Mouse (Mus musculus) liver, embryonic 14.5 days (tissue): ENCODE measurements at regions not wholly inside any gene's neighbourhood (a gene's known extent, or its start where the extent isn't known, plus 50 kb on each side); places are given as distances from the start of the nearest gene placed in this dataset.

Experiments used
- ATAC-seq: fragments of 200-750 bp; cut with Nextera tagmentation; 2 replicates; pipeline ENCODE4 v1.8.0; 2017; ENCODE audit warnings: moderate number of reproducible peaks, mild to moderate bottlenecking, moderate library complexity; ENCODE audit not compliant: insufficient read depth
- DNase-seq, 3 experiments: peaks; one replicate each; pipeline ENCODE4 v3.0.0-alpha.2; 2012 to 2013; ENCODE audit warnings: low read depth in 3 of 3, low spot score in 3 of 3
- H3K27ac ChIP-seq: fragments of 300-500 bp; sonication (generic); 2 replicates; pipeline ENCODE4 v1.5.1; 2014; ENCODE audit warnings: moderate library complexity, mild to moderate bottlenecking, control low read depth, inconsistent platforms
- H3K27me3 ChIP-seq: fragments of 300-500 bp; sonication (generic); 2 replicates; pipeline ENCODE4 v1.6.1; 2014; ENCODE audit warnings: mild to moderate bottlenecking, low read length, moderate library complexity; ENCODE audit not compliant: control insufficient read depth, insufficient read depth
- H3K36me3 ChIP-seq: fragments of 300-500 bp; sonication (generic); replicated peaks from 2 replicates; pipeline ENCODE4 v1.6.1; 2014; ENCODE audit warnings: low read depth; ENCODE audit not compliant: control insufficient read depth, insufficient read depth
- H3K4me1 ChIP-seq, 2 experiments: fragments of 200-500 bp in 1 of 2; fragments of 300-500 bp in 1 of 2; sonication (generic) in 1 of 2; replicated peaks; 2 replicates each; pipeline ENCODE4 v1.6.1; 2012 to 2014; ENCODE audit warnings: antibody characterized with exemption in 1 of 2, inconsistent platforms in 1 of 2, low read length in 1 of 2; ENCODE audit not compliant: control insufficient read depth in 2 of 2, insufficient read depth in 2 of 2
- H3K4me2 ChIP-seq: fragments of 300-500 bp; sonication (generic); 2 replicates; pipeline ENCODE4 v1.6.1; 2014; ENCODE audit warnings: low read depth, mild to moderate bottlenecking, control low read depth, moderate library complexity
- H3K4me3 ChIP-seq, 2 experiments: fragments of 200-500 bp in 1 of 2; fragments of 300-500 bp in 1 of 2; sonication (generic) in 1 of 2; 2 replicates each; pipeline ENCODE4 v1.5.1; 2012 to 2014; ENCODE audit warnings: low read depth in 2 of 2, low read length in 2 of 2, mild to moderate bottlenecking in 2 of 2, control low read depth in 1 of 2, inconsistent platforms in 1 of 2, moderate library complexity in 1 of 2; ENCODE audit not compliant: insufficient read depth in 1 of 2
- H3K9ac ChIP-seq: fragments of 300-500 bp; sonication (generic); replicated peaks from 2 replicates; pipeline ENCODE4 v1.6.1; 2014; ENCODE audit warnings: mild to moderate bottlenecking, control low read depth, moderate library complexity
- H3K9me3 ChIP-seq: fragments of 300-500 bp; sonication (generic); 2 replicates; pipeline ENCODE4 v1.6.1; 2016; ENCODE audit warnings: low read length, mixed read lengths; ENCODE audit not compliant: control insufficient read depth
- CTCF ChIP-seq: IDR thresholded peaks from 2 replicates; pipeline ENCODE4 v1.5.1; 2016; ENCODE audit warnings: antibody characterized with exemption, low read depth, control low read depth
- EP300 ChIP-seq: IDR thresholded peaks from 2 replicates; pipeline ENCODE4 v1.6.1; 2016; ENCODE audit warnings: antibody characterized with exemption, low read depth
- WGBS: fragments of 180-500 bp; shearing (Covaris S2); extraction: QIAGEN DNeasy Blood & Tissue Kit; methylation state at CpG from one replicate; pipeline ENCODE4 v1.1.7; 2014; ENCODE audit not compliant: insufficient replicate concordance; 5-methylcytosine and 5-hydroxymethylcytosine counted together

- H3K9me3 ChIP-seq: no peaks in the 10 kb centered on the region
- WGBS: 73% methylated on average over 1 of the region's 1 CpGs
- no peak for ATAC-seq
These were observed 107.9 kb upstream of the Pja2 start for GRCm38 (mm10) chr17:64439571-64439970.

GRCm38 (mm10) chr17:64454736-64455135 lies 123.0 kb upstream of the Pja2 start:
- WGBS: 42% methylated on average over 2 of the region's 2 CpGs

More at GRCm38 (mm10) chr17:64439571-64439970, 107.9 kb upstream of the Pja2 start:
- Histone ChIP-seq H3K36me3 (no peaks in the 10 kb centered on the region), H3K4me1 (no peaks in the 10 kb centered on the region), H3K27ac (no peak overlapping the region), H3K4me2 (no peak overlapping the region), H3K4me3 (no peak overlapping the region), H3K27me3 (no peaks in the 10 kb centered on the region), H3K9ac (no peak overlapping the region)
- DNase-seq: no peak
- TF ChIP-seq EP300 (no peak), CTCF (no peak)

GRCm38 (mm10) chr17:64466273-64466672 lies 134.3 kb upstream of the Man2a1 start:
- no peak overlapping the region for H3K9ac ChIP-seq
- H3K9me3 ChIP-seq: no peaks in the 10 kb centered on the region
- DNase-seq (no peak), ATAC-seq (peak; percentile 45; the same call in 1 of the 2 replicates)
- H3K4me2 ChIP-seq: no peak overlapping the region
- no peak overlapping the region for H3K27ac ChIP-seq
- no peak overlapping the region for H3K4me3 ChIP-seq
- no peaks in the 10 kb centered on the region for H3K27me3 ChIP-seq
- no peaks in the 10 kb centered on the region for H3K36me3 ChIP-seq
- no peak for TF ChIP-seq EP300
- no peak for TF ChIP-seq CTCF
- WGBS: 64% methylated on average over 7 of the region's 7 CpGs
- no peaks in the 10 kb centered on the region for H3K4me1 ChIP-seq

More at GRCm38 (mm10) chr17:64454736-64455135, 123.0 kb upstream of the Pja2 start:
- ATAC-seq (no peak), DNase-seq (no peak)
- H3K4me3 ChIP-seq: no peak overlapping the region
- TF ChIP-seq EP300 (no peak), CTCF (no peak)
- H3K4me1 ChIP-seq: no peaks in the 10 kb centered on the region
- H3K27me3 ChIP-seq: no peaks in the 10 kb centered on the region
- no peak overlapping the region for H3K4me2 ChIP-seq
- no peaks in the 10 kb centered on the region for H3K9me3 ChIP-seq
- no peak overlapping the region for H3K27ac ChIP-seq
- no peaks in the 10 kb centered on the region for H3K36me3 ChIP-seq
- H3K9ac ChIP-seq: no peak overlapping the region

- no peaks in the 10 kb centered on the region for H3K4me1 ChIP-seq
- H3K36me3 ChIP-seq: no peaks in the 10 kb centered on the region
- H3K4me3 ChIP-seq: no peak overlapping the region
- 65% methylated on average over 9 of the region's 9 CpGs for whole genome bisulfite sequencing
- DNase-seq (no peak), ATAC-seq (peak; percentile 43; the same call in 1 of the 2 replicates)
- H3K9me3 ChIP-seq: no peaks in the 10 kb centered on the region
- H3K27ac ChIP-seq: no peak overlapping the region
- TF ChIP-seq CTCF (no peak), EP300 (no peak)
- H3K4me2 ChIP-seq: no peak overlapping the region
- no peak overlapping the region for H3K9ac ChIP-seq
- no peaks in the 10 kb centered on the region for H3K27me3 ChIP-seq
These were observed 133.8 kb upstream of the Man2a1 start for GRCm38 (mm10) chr17:64466746-64467145.

- no peak overlapping the region for H3K27ac ChIP-seq
- no peak overlapping the region for H3K9ac ChIP-seq
- no peak for ATAC-seq
- no peaks in the 10 kb centered on the region for H3K27me3 ChIP-seq
- DNase-seq: no peak
- TF ChIP-seq EP300 (no peak), CTCF (no peak)
- H3K4me2 ChIP-seq: no peak overlapping the region
- H3K36me3 ChIP-seq: no peaks in the 10 kb centered on the region
- H3K4me3 ChIP-seq: no peak overlapping the region
- H3K4me1 ChIP-seq: no peaks in the 10 kb centered on the region
- 68% methylated on average over 10 of the region's 12 CpGs for WGBS
- no peaks in the 10 kb centered on the region for H3K9me3 ChIP-seq
These were observed 133.2 kb upstream of the Man2a1 start for GRCm38 (mm10) chr17:64467297-64467696.
